Mouse (Mus musculus) embryonic facial prominence, embryonic 15.5 days (tissue): ENCODE measurements around the gene Cfap54. TPM values are rescaled to one million over a fixed set of nuclear protein-coding genes. Genes with fewer than 3 reads are reported as not detected.

Source experiments
- ATAC-seq: fragments of 200-750 bp; cut with Nextera tagmentation; 2 replicates; pipeline ENCODE4 v1.8.0; 2017; ENCODE audit warnings: low read depth, moderate TSS enrichment; ENCODE audit not compliant: insufficient number of reproducible peaks, low FRiP score, low TSS enrichment
- H3K27ac ChIP-seq: fragments of 300-500 bp; sonication (generic); replicated peaks from 2 replicates; pipeline ENCODE4 v1.5.1; 2015; ENCODE audit warnings: mild to moderate bottlenecking, inconsistent platforms
- H3K27me3 ChIP-seq: fragments of 300-500 bp; sonication (generic); 2 replicates; pipeline ENCODE4 v1.6.1; 2015; ENCODE audit warnings: inconsistent platforms
- H3K36me3 ChIP-seq: fragments of 300-500 bp; sonication (generic); 2 replicates; pipeline ENCODE4 v1.6.1; 2015; ENCODE audit warnings: mild to moderate bottlenecking, inconsistent platforms
- H3K4me1 ChIP-seq: fragments of 300-500 bp; sonication (generic); 2 replicates; pipeline ENCODE4 v1.6.1; 2015; ENCODE audit warnings: inconsistent platforms
- H3K4me2 ChIP-seq: fragments of 300-500 bp; sonication (generic); replicated peaks from 2 replicates; pipeline ENCODE4 v1.6.1; 2015; ENCODE audit warnings: mild to moderate bottlenecking, inconsistent platforms
- H3K4me3 ChIP-seq: fragments of 300-500 bp; sonication (generic); replicated peaks from 2 replicates; pipeline ENCODE4 v1.5.1; 2015; ENCODE audit warnings: mild to moderate bottlenecking, inconsistent platforms
- H3K9ac ChIP-seq: fragments of 300-500 bp; sonication (generic); 2 replicates; pipeline ENCODE4 v1.6.1; 2015; ENCODE audit warnings: inconsistent platforms
- H3K9me3 ChIP-seq: fragments of 300-500 bp; sonication (generic); replicated peaks from 2 replicates; pipeline ENCODE4 v1.6.1; 2016; ENCODE audit warnings: inconsistent platforms
- WGBS: fragments of 180-500 bp; shearing (Covaris S2); methylation state at CpG from one replicate; pipeline ENCODE4 v1.1.7; 2015; 5-methylcytosine and 5-hydroxymethylcytosine counted together
- polyA plus RNA-seq: library from polyadenylated mRNA; unstranded; fragments of >200 nt; fragmentation: Nextera tagmentation; extraction: Ambion mirVana; gene quantifications from 2 replicates; pipeline ENCODE4 v1.2.1, GENCODE M21; 2015

Cfap54 gene
- 2.1 and 3.3 TPM in 2 replicates for polyA plus RNA-seq

- 2% methylated on average over 34 of the region's 34 CpGs for WGBS
- Histone ChIP-seq H3K27me3 (no peaks in the 10 kb centered on the region), H3K4me3 (peak within 1 kb of the TSS; percentile 45), H3K36me3 (no peaks in the 10 kb centered on the region), H3K4me1 (peaks cover 3% of the 10 kb centered on the region; the same call in 1 of the 2 replicates), H3K4me2 (peak within 1 kb of the TSS; percentile 62), H3K9me3 (no peaks in the 10 kb centered on the region), H3K27ac (no peak within 1 kb of the TSS), H3K9ac (no peak within 1 kb of the TSS)
- peak; percentile 74; the same call in 1 of the 2 replicates for ATAC-seq
Measured at GRCm38 (mm10) chr10:93081133-93081779, at the start of gene Cfap54. Gene Cfap54 (minus strand): TSS chr10:93081618.

DNA sequence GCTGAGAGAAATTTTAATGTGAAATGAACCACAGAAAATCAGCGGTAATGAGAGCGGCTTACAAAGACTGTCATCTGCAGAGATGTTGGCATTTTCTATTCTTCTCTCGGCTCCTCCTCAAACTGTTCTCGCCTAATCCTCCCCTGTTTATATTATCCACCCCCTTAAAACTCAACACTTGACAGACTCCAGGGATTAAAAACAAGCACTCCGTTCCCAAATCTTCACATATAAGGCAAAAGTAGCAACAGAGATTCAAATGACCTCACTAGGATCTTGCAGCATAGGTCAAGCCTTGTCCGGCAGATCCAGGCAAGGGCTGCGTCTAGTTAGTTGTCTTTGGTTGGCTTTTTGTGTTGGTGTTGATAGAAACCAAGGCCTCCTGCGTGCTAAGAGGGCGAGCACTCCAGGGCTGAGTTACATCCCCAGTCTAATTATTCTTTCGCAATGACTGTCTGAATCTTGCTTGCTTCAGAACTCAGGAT lies 49.1 kb upstream of the Cfap54 start:
- Histone ChIP-seq H3K27me3 (no peaks in the 10 kb centered on the region), H3K9me3 (no peaks in the 10 kb centered on the region), H3K9ac (no peak overlapping the region), H3K4me3 (no peak overlapping the region), H3K4me2 (no peak overlapping the region), H3K36me3 (no peaks in the 10 kb centered on the region), H3K4me1 (no peaks in the 10 kb centered on the region), H3K27ac (0 out of 2 replicates have a peak overlapping the region, but pooled peaks have one; percentile 55)
- 57% methylated on average over 10 of the region's 10 CpGs for WGBS
- no peak for ATAC-seq

- H3K9me3 ChIP-seq, result no peaks in the 10 kb centered on the region
- H3K36me3 ChIP-seq, result no peaks in the 10 kb centered on the region
- H3K4me1 ChIP-seq, result no peaks in the 10 kb centered on the region
- ATAC-seq, result no peak
- WGBS, result 65% methylated on average over 9 of the region's 9 CpGs
- H3K9ac ChIP-seq, result no peak overlapping the region
- no peaks in the 10 kb centered on the region for H3K27me3 ChIP-seq
- H3K4me2 ChIP-seq, result no peak overlapping the region
- no peak overlapping the region for H3K27ac ChIP-seq
- no peak overlapping the region for H3K4me3 ChIP-seq
Measured at GRCm38 (mm10) chr10:93129904-93130455, 48.6 kb upstream of the Cfap54 start.

DNA sequence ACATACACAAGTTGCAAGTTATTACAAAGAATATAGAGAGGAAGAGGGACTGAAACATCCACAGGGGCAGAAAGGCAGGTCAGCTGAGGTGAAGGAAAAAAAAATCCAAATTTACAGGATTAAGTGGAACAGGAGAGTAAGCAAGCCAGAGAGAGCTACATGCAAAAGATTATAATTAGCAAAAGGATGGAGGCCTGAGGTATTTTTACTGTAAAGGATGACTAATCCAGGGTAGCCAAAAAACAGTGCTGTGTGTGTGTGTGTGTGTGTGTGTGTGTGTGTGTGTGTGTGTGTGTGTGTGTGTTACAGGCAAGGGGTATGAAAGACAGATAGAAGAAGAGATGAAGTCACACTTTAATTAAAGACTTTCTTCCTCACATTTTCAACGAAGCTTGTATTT lies 47.9 kb upstream of the Cfap54 start:
- Histone ChIP-seq H3K9me3 (no peaks in the 10 kb centered on the region), H3K27me3 (no peaks in the 10 kb centered on the region), H3K4me2 (no peak overlapping the region), H3K9ac (no peak overlapping the region), H3K36me3 (no peaks in the 10 kb centered on the region), H3K27ac (no peak overlapping the region), H3K4me3 (no peak overlapping the region), H3K4me1 (0 out of 2 replicates have a peak, but pooled peaks cover under 1% of the 10 kb centered on the region)
- no peak for ATAC-seq
- 57% methylated on average over 1 of the region's 1 CpGs for WGBS

GRCm38 (mm10) chr10:93128566-93128965 lies 47.1 kb upstream of the Cfap54 start:
- 0 out of 2 replicates have a peak, but pooled peaks cover 3% of the 10 kb centered on the region for H3K4me1 ChIP-seq
- ATAC-seq, result no peak
- 73% methylated on average over 2 of the region's 2 CpGs for WGBS
- H3K9me3 ChIP-seq, result no peaks in the 10 kb centered on the region
- H3K27ac ChIP-seq, result no peak overlapping the region
- H3K27me3 ChIP-seq, result no peaks in the 10 kb centered on the region
- H3K36me3 ChIP-seq, result no peaks in the 10 kb centered on the region
- H3K4me2 ChIP-seq, result no peak overlapping the region
- H3K9ac ChIP-seq, result no peak overlapping the region
- no peak overlapping the region for H3K4me3 ChIP-seq

DNA sequence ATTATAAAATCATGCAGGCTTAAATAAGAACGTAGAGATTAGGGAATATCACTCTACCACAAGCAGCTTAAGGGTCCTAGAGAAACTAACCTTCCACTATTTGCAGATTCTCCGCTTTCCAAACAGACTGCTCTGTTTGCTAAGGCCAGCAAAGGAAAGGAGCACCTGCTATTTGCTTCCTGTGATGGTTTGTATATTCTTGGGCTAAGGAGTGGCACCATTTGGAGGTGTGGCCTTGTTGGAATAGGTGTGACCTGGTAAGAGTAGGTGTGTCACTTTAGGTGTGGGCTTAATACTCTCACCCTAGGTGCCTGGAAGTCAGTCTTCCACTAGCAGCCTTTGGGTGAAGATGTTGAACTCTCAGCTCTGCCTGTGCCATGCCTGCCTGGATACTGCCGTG lies 44.6 kb upstream of the Cfap54 start:
- H3K36me3 ChIP-seq, result no peaks in the 10 kb centered on the region
- no peak for ATAC-seq
- 81% methylated on average over 3 of the region's 3 CpGs for WGBS
- H3K9me3 ChIP-seq, result no peaks in the 10 kb centered on the region
- no peaks in the 10 kb centered on the region for H3K27me3 ChIP-seq
- no peak overlapping the region for H3K4me2 ChIP-seq
- 0 out of 2 replicates have a peak, but pooled peaks cover 3% of the 10 kb centered on the region for H3K4me1 ChIP-seq
- H3K4me3 ChIP-seq, result no peak overlapping the region
- H3K27ac ChIP-seq, result no peak overlapping the region
- no peak overlapping the region for H3K9ac ChIP-seq

DNA sequence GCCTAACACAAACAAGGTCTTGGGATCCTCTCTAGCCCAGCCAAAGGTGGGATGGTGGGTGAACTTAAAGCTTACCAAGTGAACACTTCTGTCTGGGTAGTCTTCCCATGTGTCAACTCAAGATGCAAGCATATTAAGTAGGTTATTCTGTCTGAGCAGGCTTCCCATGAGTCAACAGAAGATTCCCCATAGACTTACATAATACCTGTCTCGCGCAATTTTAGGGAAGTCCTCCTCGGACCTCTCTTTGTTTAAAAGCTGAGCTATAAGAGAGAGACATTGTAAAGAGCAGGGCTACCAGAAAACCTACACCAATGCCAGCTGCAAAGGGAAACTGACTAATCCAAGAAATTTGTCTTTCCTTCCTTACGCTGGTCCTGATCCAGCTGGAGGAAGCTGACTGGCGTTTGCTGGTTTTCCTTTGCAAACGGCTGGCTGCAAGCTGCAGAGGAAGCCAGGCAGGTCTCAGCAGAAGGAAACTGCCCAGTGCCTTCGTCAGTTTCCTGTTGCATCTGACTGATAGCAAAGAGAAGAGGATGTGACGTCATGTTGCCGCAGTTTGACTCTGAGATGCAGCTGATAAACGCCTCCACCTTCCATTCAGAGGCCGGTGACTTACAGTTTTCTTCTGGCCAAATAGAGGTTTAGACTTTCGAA lies 42.7 kb upstream of the Cfap54 start:
- no peak overlapping the region for H3K4me2 ChIP-seq
- no peaks in the 10 kb centered on the region for H3K36me3 ChIP-seq
- H3K27ac ChIP-seq, result 0 out of 2 replicates have a peak overlapping the region, but pooled peaks have one; percentile 22
- H3K4me3 ChIP-seq, result no peak overlapping the region
- no peak overlapping the region for H3K9ac ChIP-seq
- WGBS, result 49% methylated on average over 12 of the region's 12 CpGs
- no peaks in the 10 kb centered on the region for H3K9me3 ChIP-seq
- no peaks in the 10 kb centered on the region for H3K27me3 ChIP-seq
- no peak for ATAC-seq
- 0 out of 2 replicates have a peak, but pooled peaks cover 3% of the 10 kb centered on the region for H3K4me1 ChIP-seq

DNA sequence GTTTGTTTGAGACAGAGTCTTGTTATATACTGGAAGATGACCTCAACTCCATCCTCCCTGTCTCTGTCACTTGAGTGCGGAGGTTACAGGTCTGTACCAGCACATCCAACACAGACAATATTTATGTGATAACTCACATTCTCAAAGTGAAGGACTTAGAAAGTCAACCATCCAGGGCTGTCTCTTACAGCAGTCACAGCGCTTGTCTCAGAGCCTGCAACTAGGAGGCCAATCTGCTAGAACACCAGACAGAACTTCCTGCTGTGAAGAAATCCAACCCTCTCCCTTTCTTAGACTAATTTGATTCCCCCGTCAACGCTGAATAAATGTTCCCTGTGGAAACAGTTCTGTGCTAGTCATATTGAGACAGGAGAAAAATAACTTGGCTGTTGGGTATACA lies 41.9 kb upstream of the Cfap54 start:
- Histone ChIP-seq H3K4me1 (0 out of 2 replicates have a peak, but pooled peaks cover 3% of the 10 kb centered on the region), H3K27me3 (no peaks in the 10 kb centered on the region), H3K9me3 (no peaks in the 10 kb centered on the region), H3K4me3 (no peak overlapping the region), H3K9ac (no peak overlapping the region), H3K4me2 (no peak overlapping the region), H3K27ac (no peak overlapping the region), H3K36me3 (no peaks in the 10 kb centered on the region)
- no peak for ATAC-seq
- WGBS, result 69% methylated on average over 4 of the region's 4 CpGs

GRCm38 (mm10) chr10:93122399-93123184 lies 41.2 kb upstream of the Cfap54 start:
- H3K27me3 ChIP-seq, result no peaks in the 10 kb centered on the region
- WGBS, result 64% methylated on average over 12 of the region's 12 CpGs

GRCm38 (mm10) chr10:93121262-93121860 lies 39.9 kb upstream of the Cfap54 start:
- no peaks in the 10 kb centered on the region for H3K27me3 ChIP-seq
- H3K9me3 ChIP-seq, result no peaks in the 10 kb centered on the region
- H3K4me3 ChIP-seq, result no peak overlapping the region
- no peak overlapping the region for H3K4me2 ChIP-seq
- no peaks in the 10 kb centered on the region for H3K36me3 ChIP-seq
- WGBS, result 91% methylated on average over 6 of the region's 6 CpGs
- ATAC-seq, result no peak
- 0 out of 2 replicates have a peak, but pooled peaks cover 3% of the 10 kb centered on the region for H3K4me1 ChIP-seq
- H3K9ac ChIP-seq, result no peak overlapping the region
- no peak overlapping the region for H3K27ac ChIP-seq

More at GRCm38 (mm10) chr10:93122399-93123184, 41.2 kb upstream of the Cfap54 start:
- Histone ChIP-seq H3K4me3 (no peak overlapping the region), H3K36me3 (no peaks in the 10 kb centered on the region), H3K4me2 (no peak overlapping the region), H3K9me3 (no peaks in the 10 kb centered on the region), H3K4me1 (0 out of 2 replicates have a peak, but pooled peaks cover 3% of the 10 kb centered on the region), H3K27ac (no peak overlapping the region), H3K9ac (no peak overlapping the region)
- no peak for ATAC-seq
